Mouse (Mus musculus) olfactory bulb, adult 2 months (tissue): ENCODE results near the gene Tssc4. TPM values are rescaled to one million over a fixed set of nuclear protein-coding genes. Genes with fewer than 3 reads are reported as not detected.

Experiments
- H3K27ac ChIP-seq: fragments of 200-500 bp; 2 replicates; pipeline ENCODE4 v1.5.1; 2012; ENCODE audit warnings: low read depth, low read length; ENCODE audit not compliant: insufficient read depth
- H3K4me1 ChIP-seq: fragments of 200-500 bp; 2 replicates; pipeline ENCODE4 v1.6.1; 2012; ENCODE audit warnings: low read length; ENCODE audit not compliant: control insufficient read depth, insufficient read depth
- H3K4me3 ChIP-seq: fragments of 200-500 bp; 2 replicates; pipeline ENCODE4 v1.5.1; 2012; ENCODE audit warnings: mild to moderate bottlenecking, low read depth, low read length, moderate library complexity; ENCODE audit not compliant: insufficient read depth
- CTCF ChIP-seq: fragments of 200-500 bp; IDR thresholded peaks from 2 replicates; pipeline ENCODE4 v1.5.1; 2012; ENCODE audit warnings: low read depth, mild to moderate bottlenecking, low read length, moderate library complexity; ENCODE audit not compliant: insufficient read depth
- POLR2A ChIP-seq: fragments of 200-500 bp; IDR thresholded peaks from 2 replicates; pipeline ENCODE4 v1.6.1; 2012; ENCODE audit warnings: mild to moderate bottlenecking, low read depth, low read length, moderate library complexity; ENCODE audit not compliant: insufficient read depth
- WGBS: fragments of 180-500 bp; shearing (Covaris S2); methylation state at CpG from one replicate; pipeline ENCODE4 v1.1.7; 2018; 5-methylcytosine and 5-hydroxymethylcytosine counted together
- polyA plus RNA-seq: library from polyadenylated mRNA; stranded (reverse); fragments of >200 nt; gene quantifications from 2 replicates; pipeline ENCODE4 v1.2.4, GENCODE M21; 2012; ENCODE audit warnings: low replicate concordance; ENCODE audit not compliant: missing spikeins, insufficient read depth, insufficient read length

The Tssc4 gene
- polyA plus RNA-seq, 1 experiment = not detected

DNA sequence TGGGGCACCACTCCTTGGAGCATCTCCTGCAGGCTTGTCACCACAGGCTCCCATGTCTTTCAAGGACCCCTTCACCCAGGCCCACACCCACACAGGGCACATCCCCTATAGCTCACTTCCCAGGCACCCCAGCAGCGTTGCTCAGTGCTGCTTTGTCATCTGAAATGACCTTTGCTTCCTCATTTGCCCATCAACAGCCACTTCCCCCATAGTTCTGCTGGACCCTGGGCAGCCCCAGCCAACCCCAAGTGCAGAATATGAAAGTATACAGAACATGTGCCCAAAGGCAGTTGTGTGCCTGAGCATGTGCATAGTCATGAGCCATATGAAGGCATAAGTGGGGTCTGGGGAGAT lies 26.5 kb downstream of the Tssc4 start:
- Histone ChIP-seq H3K27ac (no peak overlapping the region), H3K4me1 (no peaks in the 10 kb centered on the region), H3K4me3 (no peak overlapping the region)
- 49% methylated on average over 1 of the region's 1 CpGs for WGBS
- no peak for TF ChIP-seq POLR2A
- no peak for TF ChIP-seq CTCF

DNA sequence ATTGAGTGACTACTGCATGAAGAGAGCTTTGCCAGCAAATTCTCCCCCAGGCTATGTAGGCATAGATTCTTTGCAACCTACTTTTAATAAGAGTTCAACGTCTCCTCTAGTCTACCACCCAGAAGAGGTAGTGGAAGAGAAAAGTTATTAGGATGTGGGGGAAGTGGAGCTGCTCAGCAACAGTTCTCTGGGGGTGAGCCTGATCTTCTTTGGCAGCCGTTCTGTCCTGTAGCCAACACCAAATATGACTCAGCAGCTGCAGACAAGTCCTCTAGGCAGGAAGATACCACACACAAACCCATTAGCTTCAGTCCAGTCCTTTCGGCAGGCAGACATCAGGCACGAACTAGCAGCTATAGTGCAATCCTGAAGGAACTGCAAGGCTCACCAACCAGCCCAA lies 31.7 kb downstream of the Tssc4 start:
- H3K4me3 ChIP-seq = no peak overlapping the region
- no peak overlapping the region for H3K27ac ChIP-seq
- no peaks in the 10 kb centered on the region for H3K4me1 ChIP-seq
- WGBS = 57% methylated on average over 4 of the region's 4 CpGs
- no peak for TF ChIP-seq POLR2A
- TF ChIP-seq CTCF = no peak

DNA sequence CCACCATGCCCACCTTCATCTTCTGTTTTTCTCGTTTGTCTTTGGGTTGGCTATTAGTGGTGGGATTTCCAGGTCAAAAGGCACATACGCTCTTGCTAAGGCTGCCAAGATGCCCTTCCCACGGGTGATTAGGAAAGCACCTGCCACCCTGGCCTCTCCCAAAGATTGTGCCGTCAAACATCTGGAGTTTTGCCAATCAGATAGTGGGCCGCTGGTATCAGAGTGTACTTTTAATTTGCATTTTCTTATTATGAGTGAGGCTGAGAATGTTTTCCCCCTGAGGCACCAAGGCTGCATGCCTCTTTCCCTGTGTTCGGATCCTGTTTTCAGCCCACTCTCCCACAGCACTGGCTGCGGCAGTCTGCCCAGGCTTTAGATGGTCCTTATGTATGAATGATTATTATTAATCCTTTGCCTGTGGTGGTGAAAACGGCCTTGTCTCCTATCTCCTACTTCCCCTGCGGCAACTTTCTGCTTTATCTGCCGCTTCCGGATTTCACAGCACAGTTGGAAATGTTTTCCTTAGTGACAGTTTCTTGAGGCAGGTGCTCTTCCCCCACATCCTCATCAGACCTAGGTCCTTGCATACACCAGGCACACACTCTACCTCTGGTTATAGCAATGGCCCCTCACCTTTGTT lies 36.3 kb downstream of the Tssc4 start:
- Histone ChIP-seq H3K27ac (no peak overlapping the region), H3K4me3 (no peak overlapping the region), H3K4me1 (peaks cover 11% of the 10 kb centered on the region; the same call in 1 of the 2 replicates)
- 69% methylated on average over 11 of the region's 11 CpGs for WGBS
- TF ChIP-seq POLR2A (no peak), CTCF (no peak)

- TF ChIP-seq POLR2A (no peak), CTCF (no peak)
- H3K27ac ChIP-seq = no peak within 1 kb of the TSS
- peaks cover 11% of the 10 kb centered on the region; the same call in 1 of the 2 replicates for H3K4me1 ChIP-seq
- 75% methylated on average over 4 of the region's 4 CpGs for WGBS
- 0 out of 2 replicates have a peak within 1 kb of the TSS, but pooled peaks have one; percentile 6 for H3K4me3 ChIP-seq
Observed at GRCm38 (mm10) chr7:143106062-143106461, 37.0 kb downstream of the Tssc4 start, which contains the start of gene Kcnq1. Kcnq1 (plus strand) TSS chr7:143106362.

- WGBS = 8% methylated on average over 57 of the region's 57 CpGs
- H3K4me1 ChIP-seq = peaks cover 11% of the 10 kb centered on the region; the same call in 1 of the 2 replicates
- TF ChIP-seq POLR2A (no peak), CTCF (no peak)
- no peak overlapping the region for H3K27ac ChIP-seq
- 0 out of 2 replicates have a peak overlapping the region, but pooled peaks have one; percentile 6 for H3K4me3 ChIP-seq
Observed at GRCm38 (mm10) chr7:143106672-143107465, 37.8 kb downstream of the Tssc4 start.

GRCm38 (mm10) chr7:143108200-143108599 lies 39.2 kb downstream of the Tssc4 start:
- no peak overlapping the region for H3K4me3 ChIP-seq
- WGBS = 38% methylated on average over 5 of the region's 5 CpGs

DNA sequence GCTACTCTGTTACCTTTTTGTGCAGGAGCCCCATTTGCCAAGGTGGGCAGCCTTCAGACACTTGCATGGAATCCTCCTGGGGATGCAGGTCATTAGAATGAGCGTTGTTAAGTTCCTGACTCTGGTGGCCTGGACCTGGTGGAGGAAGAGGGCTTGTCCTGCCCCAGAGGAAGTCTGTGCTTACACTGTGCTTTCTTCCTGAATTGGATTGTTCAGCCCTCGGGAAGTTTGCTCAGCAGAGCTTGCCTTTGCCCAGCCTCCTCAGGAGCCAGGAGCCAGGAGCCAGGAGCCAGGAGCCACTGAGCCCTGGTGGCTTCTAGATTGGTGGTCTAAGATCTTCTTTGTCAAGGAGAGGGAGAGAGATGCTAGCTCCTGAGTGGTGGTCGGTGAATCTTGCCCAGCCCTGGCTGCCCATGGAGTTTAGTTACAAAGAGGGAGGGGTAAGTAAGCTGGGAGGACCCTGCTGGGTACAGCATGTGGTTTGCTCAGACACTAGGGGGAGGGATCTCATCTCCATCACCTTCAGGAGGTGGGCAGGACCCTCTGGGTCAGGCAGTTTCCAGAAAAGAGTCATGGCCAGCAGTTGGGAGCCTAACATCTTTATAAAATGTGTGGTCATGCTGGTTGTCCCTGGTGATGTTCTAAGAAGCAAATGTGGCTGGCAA lies 40.1 kb downstream of the Tssc4 start:
- Histone ChIP-seq H3K4me3 (no peak overlapping the region), H3K27ac (no peak overlapping the region), H3K4me1 (peaks cover 11% of the 10 kb centered on the region; the same call in 1 of the 2 replicates)
- no peak for TF ChIP-seq CTCF
- TF ChIP-seq POLR2A = no peak
- WGBS = 38% methylated on average over 3 of the region's 3 CpGs

More at GRCm38 (mm10) chr7:143108200-143108599, 39.2 kb downstream of the Tssc4 start:
- Histone ChIP-seq H3K27ac (no peak overlapping the region), H3K4me1 (peaks cover 11% of the 10 kb centered on the region; the same call in 1 of the 2 replicates)
- TF ChIP-seq POLR2A = no peak

- WGBS = 71% methylated on average over 3 of the region's 3 CpGs
- H3K27ac ChIP-seq = no peak overlapping the region
- H3K4me3 ChIP-seq = no peak overlapping the region
- peaks cover 11% of the 10 kb centered on the region; the same call in 1 of the 2 replicates for H3K4me1 ChIP-seq
- TF ChIP-seq CTCF (no peak), POLR2A (no peak)
Observed at GRCm38 (mm10) chr7:143109696-143110095, 40.6 kb downstream of the Tssc4 start.
